Mouse (Mus musculus) embryonic facial prominence, embryonic 12.5 days (tissue): ENCODE measurements at regions not wholly inside any gene's neighbourhood (a gene's known extent, or its start where the extent isn't known, plus 50 kb on each side); places are given as distances from the start of the nearest gene placed in this dataset.

Source experiments
- ATAC-seq: fragments of 200-750 bp; cut with Nextera tagmentation; 2 replicates; pipeline ENCODE4 v1.8.0; 2017; ENCODE audit not compliant: insufficient number of reproducible peaks, insufficient read depth, low FRiP score, low TSS enrichment
- H3K27ac ChIP-seq: fragments of 300-500 bp; sonication (generic); 2 replicates; pipeline ENCODE4 v1.5.1; 2016; ENCODE audit warnings: mild to moderate bottlenecking
- H3K27me3 ChIP-seq: fragments of 300-500 bp; sonication (generic); 2 replicates; pipeline ENCODE4 v1.6.1; 2016; ENCODE audit warnings: mild to moderate bottlenecking, moderate library complexity
- H3K36me3 ChIP-seq: fragments of 300-500 bp; sonication (generic); 2 replicates; pipeline ENCODE4 v1.6.1; 2016; ENCODE audit warnings: mild to moderate bottlenecking
- H3K4me1 ChIP-seq: fragments of 300-500 bp; sonication (generic); 2 replicates; pipeline ENCODE4 v1.6.1; 2016
- H3K4me2 ChIP-seq: fragments of 300-500 bp; sonication (generic); replicated peaks from 2 replicates; pipeline ENCODE4 v1.6.1; 2016; ENCODE audit warnings: mild to moderate bottlenecking, moderate library complexity
- H3K4me3 ChIP-seq: fragments of 300-500 bp; sonication (generic); 2 replicates; pipeline ENCODE4 v1.5.1; 2016; ENCODE audit warnings: mild to moderate bottlenecking
- H3K9ac ChIP-seq: fragments of 300-500 bp; sonication (generic); 2 replicates; pipeline ENCODE4 v1.6.1; 2016; ENCODE audit warnings: mild to moderate bottlenecking, moderate library complexity
- H3K9me3 ChIP-seq: fragments of 300-500 bp; sonication (generic); 2 replicates; pipeline ENCODE4 v1.6.1; 2016; ENCODE audit warnings: mild to moderate bottlenecking, moderate library complexity
- WGBS: fragments of 180-500 bp; shearing (Covaris S2); methylation state at CpG from one replicate; pipeline ENCODE4 v1.1.7; 2016; 5-methylcytosine and 5-hydroxymethylcytosine counted together

GRCm38 (mm10) chr13:28867210-28867609, 86.3 kb downstream of the Sox4 start:
- no peak overlapping the region for H3K4me3 ChIP-seq
- H3K4me2 ChIP-seq: no peak overlapping the region
- H3K27me3 ChIP-seq: no peaks in the 10 kb centered on the region
- no peak for ATAC-seq
- no peak overlapping the region for H3K9ac ChIP-seq
- H3K9me3 ChIP-seq: peaks cover 2% of the 10 kb centered on the region; the same call in 1 of the 2 replicates
- H3K36me3 ChIP-seq: peaks cover 61% of the 10 kb centered on the region
- H3K27ac ChIP-seq: peak overlapping the region; percentile 52; the same call in 1 of the 2 replicates
- H3K4me1 ChIP-seq: peaks cover 8% of the 10 kb centered on the region; the same call in 1 of the 2 replicates
- WGBS: 64% methylated on average over 5 of the region's 5 CpGs

GRCm38 (mm10) chr13:28866686-28867085, 86.8 kb downstream of the Sox4 start:
- H3K27ac ChIP-seq: no peak overlapping the region

GRCm38 (mm10) chr13:28860601-28861000, 92.9 kb downstream of the Sox4 start:
- Histone ChIP-seq H3K36me3 (peaks cover 24% of the 10 kb centered on the region), H3K4me2 (no peak overlapping the region), H3K27me3 (no peaks in the 10 kb centered on the region), H3K9me3 (no peaks in the 10 kb centered on the region), H3K27ac (no peak overlapping the region), H3K4me3 (no peak overlapping the region), H3K9ac (no peak overlapping the region), H3K4me1 (peaks cover 11% of the 10 kb centered on the region; the same call in 1 of the 2 replicates)
- no peak for ATAC-seq
- WGBS: 79% methylated on average over 2 of the region's 2 CpGs

More at GRCm38 (mm10) chr13:28866686-28867085, 86.8 kb downstream of the Sox4 start:
- Histone ChIP-seq H3K4me3 (no peak overlapping the region), H3K9ac (no peak overlapping the region), H3K36me3 (peaks cover 56% of the 10 kb centered on the region), H3K9me3 (peaks cover 2% of the 10 kb centered on the region; the same call in 1 of the 2 replicates), H3K27me3 (no peaks in the 10 kb centered on the region), H3K4me1 (peaks cover 8% of the 10 kb centered on the region; the same call in 1 of the 2 replicates), H3K4me2 (no peak overlapping the region)
- no peak for ATAC-seq
- WGBS: 84% methylated on average over 3 of the region's 3 CpGs

- ATAC-seq: no peak
- Histone ChIP-seq H3K27me3 (no peaks in the 10 kb centered on the region), H3K4me2 (no peak overlapping the region), H3K9ac (no peak overlapping the region), H3K9me3 (no peaks in the 10 kb centered on the region), H3K4me3 (no peak overlapping the region), H3K27ac (peak overlapping the region; percentile 17; the same call in 1 of the 2 replicates), H3K4me1 (peaks cover 11% of the 10 kb centered on the region; the same call in 1 of the 2 replicates), H3K36me3 (peaks cover 19% of the 10 kb centered on the region)
- WGBS: 40% methylated on average over 11 of the region's 11 CpGs
Observed at GRCm38 (mm10) chr13:28859829-28860427, 93.6 kb downstream of the Sox4 start.

GRCm38 (mm10) chr13:28858001-28858400, 95.5 kb downstream of the Sox4 start:
- WGBS: 91% methylated on average over 6 of the region's 6 CpGs
- peaks cover 9% of the 10 kb centered on the region for H3K36me3 ChIP-seq
- no peak overlapping the region for H3K4me2 ChIP-seq
- H3K9ac ChIP-seq: no peak overlapping the region
- no peak overlapping the region for H3K4me3 ChIP-seq
- no peaks in the 10 kb centered on the region for H3K27me3 ChIP-seq
- no peak for ATAC-seq
- no peak overlapping the region for H3K27ac ChIP-seq
- H3K9me3 ChIP-seq: 0 out of 2 replicates have a peak, but pooled peaks cover 1% of the 10 kb centered on the region
- peaks cover 11% of the 10 kb centered on the region; the same call in 1 of the 2 replicates for H3K4me1 ChIP-seq

- Histone ChIP-seq H3K27me3 (no peaks in the 10 kb centered on the region), H3K9me3 (0 out of 2 replicates have a peak, but pooled peaks cover 4% of the 10 kb centered on the region), H3K4me3 (no peak overlapping the region), H3K9ac (no peak overlapping the region), H3K4me1 (peaks cover 11% of the 10 kb centered on the region; the same call in 1 of the 2 replicates), H3K27ac (no peak overlapping the region), H3K36me3 (peaks cover 13% of the 10 kb centered on the region), H3K4me2 (no peak overlapping the region)
- WGBS: 90% methylated on average over 6 of the region's 6 CpGs
- ATAC-seq: no peak
Observed at GRCm38 (mm10) chr13:28857201-28857600, 96.3 kb downstream of the Sox4 start.

GRCm38 (mm10) chr13:28856472-28856871, 97.0 kb downstream of the Sox4 start:
- Histone ChIP-seq H3K27me3 (no peaks in the 10 kb centered on the region), H3K27ac (no peak overlapping the region), H3K9me3 (0 out of 2 replicates have a peak, but pooled peaks cover 4% of the 10 kb centered on the region), H3K9ac (no peak overlapping the region), H3K4me1 (peaks cover 11% of the 10 kb centered on the region; the same call in 1 of the 2 replicates), H3K4me3 (no peak overlapping the region), H3K36me3 (peaks cover 13% of the 10 kb centered on the region), H3K4me2 (no peak overlapping the region)
- WGBS: 80% methylated on average over 4 of the region's 4 CpGs
- ATAC-seq: no peak

- Histone ChIP-seq H3K9ac (no peak overlapping the region), H3K4me1 (peaks cover 7% of the 10 kb centered on the region; the same call in 1 of the 2 replicates), H3K9me3 (0 out of 2 replicates have a peak, but pooled peaks cover 4% of the 10 kb centered on the region), H3K27me3 (no peaks in the 10 kb centered on the region), H3K36me3 (peaks cover 13% of the 10 kb centered on the region), H3K27ac (no peak overlapping the region), H3K4me2 (no peak overlapping the region), H3K4me3 (no peak overlapping the region)
- no peak for ATAC-seq
- WGBS: 82% methylated on average over 9 of the region's 9 CpGs
Observed at GRCm38 (mm10) chr13:28854247-28854646, 99.3 kb downstream of the Sox4 start.

GRCm38 (mm10) chr13:28848305-28848704, 105.2 kb downstream of the Sox4 start:
- Histone ChIP-seq H3K27me3 (no peaks in the 10 kb centered on the region), H3K9me3 (0 out of 2 replicates have a peak, but pooled peaks cover 4% of the 10 kb centered on the region), H3K4me3 (no peak overlapping the region), H3K9ac (no peak overlapping the region), H3K4me1 (peaks cover 21% of the 10 kb centered on the region), H3K27ac (no peak overlapping the region), H3K4me2 (no peak overlapping the region), H3K36me3 (peaks cover 9% of the 10 kb centered on the region)
- 92% methylated on average over 5 of the region's 5 CpGs for WGBS
- ATAC-seq: no peak

GRCm38 (mm10) chr13:28847478-28847877, 106.0 kb downstream of the Sox4 start:
- 74% methylated on average over 3 of the region's 3 CpGs for WGBS
- Histone ChIP-seq H3K27me3 (no peaks in the 10 kb centered on the region), H3K27ac (no peak overlapping the region), H3K9ac (no peak overlapping the region), H3K9me3 (no peaks in the 10 kb centered on the region), H3K36me3 (peaks cover 2% of the 10 kb centered on the region), H3K4me3 (no peak overlapping the region), H3K4me2 (no peak overlapping the region), H3K4me1 (peaks cover 23% of the 10 kb centered on the region)
- ATAC-seq: no peak

- H3K9ac ChIP-seq: no peak overlapping the region
- 39% methylated on average over 3 of the region's 3 CpGs for WGBS
- H3K27me3 ChIP-seq: no peaks in the 10 kb centered on the region
- no peak overlapping the region for H3K4me3 ChIP-seq
- no peak for ATAC-seq
- no peaks in the 10 kb centered on the region for H3K36me3 ChIP-seq
- peaks cover 27% of the 10 kb centered on the region for H3K4me1 ChIP-seq
- no peaks in the 10 kb centered on the region for H3K9me3 ChIP-seq
- H3K27ac ChIP-seq: peak overlapping the region; percentile 12; the same call in 1 of the 2 replicates
- no peak overlapping the region for H3K4me2 ChIP-seq
Observed at GRCm38 (mm10) chr13:28844495-28844894, 109.0 kb downstream of the Sox4 start.

- H3K4me1 ChIP-seq: peaks cover 35% of the 10 kb centered on the region
Observed at GRCm38 (mm10) chr13:28842811-28843210, 110.7 kb downstream of the Sox4 start.

More at GRCm38 (mm10) chr13:28842811-28843210, 110.7 kb downstream of the Sox4 start:
- 78% methylated on average over 3 of the region's 3 CpGs for WGBS
- no peak overlapping the region for H3K9ac ChIP-seq
- no peaks in the 10 kb centered on the region for H3K36me3 ChIP-seq
- no peaks in the 10 kb centered on the region for H3K9me3 ChIP-seq
- H3K27me3 ChIP-seq: no peaks in the 10 kb centered on the region
- no peak for ATAC-seq
- no peak overlapping the region for H3K27ac ChIP-seq
- no peak overlapping the region for H3K4me3 ChIP-seq
- no peak overlapping the region for H3K4me2 ChIP-seq
